Mouse (Mus musculus) MEL (cell line): ENCODE data around the gene Pck2. TPM values are rescaled to one million over a fixed set of nuclear protein-coding genes. Genes with fewer than 3 reads are reported as not detected.

Source experiments
- DNase-seq: peaks from one replicate; pipeline ENCODE4 v3.0.0; 2011; ENCODE audit warnings: low read depth, low spot score
- H3K27ac ChIP-seq: 2 replicates; pipeline ENCODE4 v1.5.1; 2012; ENCODE audit warnings: low read depth, mild to moderate bottlenecking, control low read depth, low read length, moderate library complexity; ENCODE audit not compliant: control insufficient read depth
- H3K27me3 ChIP-seq, 2 experiments: fragments of 150-350 bp in 1 of 2; sonication (generic) in 1 of 2; 2 replicates each; pipeline ENCODE4 v1.6.1; 2012; ENCODE audit warnings: low read length in 2 of 2, mild to moderate bottlenecking in 2 of 2, improper control_type of control experiment in 1 of 2, moderate library complexity in 1 of 2; ENCODE audit not compliant: insufficient read depth in 2 of 2, control insufficient read depth in 1 of 2
- H3K36me3 ChIP-seq, 2 experiments: 2 replicates each; pipeline ENCODE4 v1.6.1; 2012 to 2014; ENCODE audit warnings: low read length in 2 of 2, improper control_type of control experiment in 1 of 2, inconsistent platforms in 1 of 2, mild to moderate bottlenecking in 1 of 2; ENCODE audit not compliant: insufficient read depth in 2 of 2, control insufficient read depth in 1 of 2
- H3K4me1 ChIP-seq, 2 experiments: fragments of 150-350 bp in 1 of 2; sonication (generic) in 1 of 2; 2 replicates each; pipeline ENCODE4 v1.6.1; 2012; ENCODE audit warnings: low read length in 2 of 2, improper control_type of control experiment in 1 of 2, mild to moderate bottlenecking in 1 of 2; ENCODE audit not compliant: insufficient read depth in 2 of 2, control insufficient read depth in 1 of 2
- H3K4me3 ChIP-seq, 2 experiments: fragments of 150-350 bp in 1 of 2; sonication (generic) in 1 of 2; 2 replicates each; pipeline ENCODE4 v1.5.1; 2012; ENCODE audit warnings: low read depth in 2 of 2, low read length in 2 of 2, mild to moderate bottlenecking in 2 of 2, moderate library complexity in 2 of 2, control low read depth in 1 of 2, improper control_type of control experiment in 1 of 2; ENCODE audit not compliant: control insufficient read depth in 1 of 2, insufficient read depth in 1 of 2
- H3K79me2 ChIP-seq: 2 replicates; pipeline ENCODE4 v1.6.1; 2012; ENCODE audit warnings: mild to moderate bottlenecking, low read length, moderate library complexity; ENCODE audit not compliant: control insufficient read depth, poor library complexity, insufficient read depth
- H3K9ac ChIP-seq: 2 replicates; pipeline ENCODE4 v1.6.1; 2012; ENCODE audit warnings: low read depth, mild to moderate bottlenecking, control low read depth, low read length, moderate library complexity; ENCODE audit not compliant: control insufficient read depth, poor library complexity, severe bottlenecking
- H3K9me3 ChIP-seq: fragments of 150-350 bp; sonication (generic); replicated peaks from 2 replicates; pipeline ENCODE4 v1.6.1; 2012; ENCODE audit warnings: mild to moderate bottlenecking, low read length, improper control_type of control experiment, moderate library complexity; ENCODE audit not compliant: insufficient read depth
- BHLHE40 ChIP-seq: IDR thresholded peaks from 2 replicates; pipeline ENCODE4 v1.6.1; 2012; ENCODE audit warnings: low read depth, mild to moderate bottlenecking, inconsistent platforms, low read length, improper control_type of control experiment, borderline replicate concordance
- CHD2 ChIP-seq: IDR thresholded peaks from 2 replicates; pipeline ENCODE4 v1.6.1; 2011; ENCODE audit warnings: low read length, improper control_type of control experiment
- EP300 ChIP-seq, 2 experiments: IDR thresholded peaks; 2 replicates each; pipeline ENCODE4 v1.6.1; 2011; ENCODE audit warnings: improper control_type of control experiment in 2 of 2, low read length in 2 of 2, low read depth in 1 of 2, mild to moderate bottlenecking in 1 of 2
- ETS1 ChIP-seq: IDR thresholded peaks from 2 replicates; pipeline ENCODE4 v1.6.1; 2012; ENCODE audit warnings: low read depth, mild to moderate bottlenecking, inconsistent platforms, low read length, improper control_type of control experiment, moderate library complexity
- GATA1 ChIP-seq: IDR thresholded peaks from 2 replicates; pipeline ENCODE4 v1.6.1; 2011; ENCODE audit warnings: low read depth, low read length, improper control_type of control experiment
- HCFC1 ChIP-seq: IDR thresholded peaks from 2 replicates; pipeline ENCODE4 v1.6.1; 2012; ENCODE audit warnings: low read depth, mild to moderate bottlenecking, inconsistent platforms, low read length, improper control_type of control experiment, moderate library complexity
- MEF2A ChIP-seq: IDR thresholded peaks from 2 replicates; pipeline ENCODE4 v1.6.1; 2014; ENCODE audit warnings: low read depth, mild to moderate bottlenecking, inconsistent platforms, low read length, improper control_type of control experiment; ENCODE audit not compliant: poor library complexity, insufficient replicate concordance, severe bottlenecking; ENCODE audit errors: extremely low read depth
- MXI1 ChIP-seq: IDR thresholded peaks from 2 replicates; pipeline ENCODE4 v1.6.1; 2011; ENCODE audit warnings: mild to moderate bottlenecking, low read depth, low read length, improper control_type of control experiment
- MYC ChIP-seq: IDR thresholded peaks from 2 replicates; pipeline ENCODE4 v1.6.1; 2011; ENCODE audit warnings: low read depth, mild to moderate bottlenecking, low read length, improper control_type of control experiment, moderate library complexity
- POLR2A ChIP-seq, 2 experiments: IDR thresholded peaks; 2 replicates each; pipeline ENCODE4 v1.6.1; 2011 to 2012; ENCODE audit warnings: low read length in 2 of 2, mild to moderate bottlenecking in 2 of 2, control low read depth in 1 of 2, improper control_type of control experiment in 1 of 2, low read depth in 1 of 2, moderate library complexity in 1 of 2; ENCODE audit not compliant: control insufficient read depth in 1 of 2, insufficient read depth in 1 of 2, poor library complexity in 1 of 2
- RAD21 ChIP-seq: IDR thresholded peaks from 2 replicates; pipeline ENCODE4 v1.6.1; 2011; ENCODE audit warnings: mild to moderate bottlenecking, low read depth, low read length, improper control_type of control experiment
- RCOR1 ChIP-seq: IDR thresholded peaks from 2 replicates; pipeline ENCODE4 v1.6.1; 2012; ENCODE audit warnings: low read depth, mild to moderate bottlenecking, inconsistent platforms, low read length, improper control_type of control experiment
- TBP ChIP-seq: IDR thresholded peaks from 2 replicates; pipeline ENCODE4 v1.8.0; 2011; ENCODE audit warnings: low read depth, low read length, improper control_type of control experiment
- USF2 ChIP-seq, 2 experiments: IDR thresholded peaks; 2 replicates each; pipeline ENCODE4 v1.6.1; 2011 to 2012; ENCODE audit warnings: improper control_type of control experiment in 2 of 2, low read length in 2 of 2, borderline replicate concordance in 1 of 2, inconsistent platforms in 1 of 2, low read depth in 1 of 2, mild to moderate bottlenecking in 1 of 2; ENCODE audit not compliant: insufficient read depth in 1 of 2
- ZNF384 ChIP-seq: IDR thresholded peaks from 2 replicates; pipeline ENCODE4 v1.6.1; 2012; ENCODE audit warnings: low read depth, mild to moderate bottlenecking, inconsistent platforms, low read length, improper control_type of control experiment
- polyA plus RNA-seq, 2 experiments: library from polyadenylated mRNA; stranded (reverse) in 1 of 2; unstranded in 1 of 2; fragments of >175 nt in 1 of 2; fragments of >200 nt in 1 of 2; gene quantifications; 2 replicates each; pipeline versions ENCODE4 v1.2.1 to v1.2.4; 2012; ENCODE audit warnings: low replicate concordance in 2 of 2, low read depth in 1 of 2; ENCODE audit not compliant: insufficient read length in 2 of 2, insufficient read depth in 1 of 2, missing spikeins in 1 of 2
- total RNA-seq: library from RNA; depleted of rRNA; stranded (reverse); fragments of 300-350 nt; gene quantifications from 2 replicates; pipeline ENCODE4 v1.2.3, GENCODE M21; 2012

Gene Pck2
- total and polyA plus RNA-seq, 3 experiments: 17.0 to 103 (median 63.7) TPM

- no peaks in the 10 kb centered on the region for H3K9me3 ChIP-seq
- no peak overlapping the region for H3K9ac ChIP-seq
- H3K36me3 ChIP-seq: peaks cover 1 to 32% of the 10 kb centered on the region in 2 experiments; a peak in 3 of 4 replicates
- H3K27me3 ChIP-seq: no peaks in the 10 kb centered on the region
- DNase-seq: no peak
- TF ChIP-seq CHD2 (no peak), RAD21 (no peak), POLR2A (IDR thresholded peaks at IDR 0.05; ENCODE audit: control insufficient read depth in 1 of 2, insufficient read depth in 1 of 2, low read depth in 1 of 2, low read length in 2 of 2, poor library complexity in 1 of 2) (no peak), EP300 (IDR thresholded peaks at IDR 0.05; ENCODE audit: low read depth in 1 of 2, low read length in 2 of 2) (no peak), HCFC1 (no peak), ETS1 (no peak), ZNF384 (peak; percentile 83), RCOR1 (peak; percentile 72)
- no peak overlapping the region for H3K27ac ChIP-seq
- no peaks in the 10 kb centered on the region; the same call in none of the 2 replicates for H3K79me2 ChIP-seq
- H3K4me3 ChIP-seq: no peak overlapping the region
- H3K4me1 ChIP-seq: peaks cover 7 to 25% of the 10 kb centered on the region in 2 experiments; a peak in 3 of 4 replicates
These were observed 14.6 kb downstream of the Pck2 start for GRCm38 (mm10) chr14:55554635-55555034.

DNA sequence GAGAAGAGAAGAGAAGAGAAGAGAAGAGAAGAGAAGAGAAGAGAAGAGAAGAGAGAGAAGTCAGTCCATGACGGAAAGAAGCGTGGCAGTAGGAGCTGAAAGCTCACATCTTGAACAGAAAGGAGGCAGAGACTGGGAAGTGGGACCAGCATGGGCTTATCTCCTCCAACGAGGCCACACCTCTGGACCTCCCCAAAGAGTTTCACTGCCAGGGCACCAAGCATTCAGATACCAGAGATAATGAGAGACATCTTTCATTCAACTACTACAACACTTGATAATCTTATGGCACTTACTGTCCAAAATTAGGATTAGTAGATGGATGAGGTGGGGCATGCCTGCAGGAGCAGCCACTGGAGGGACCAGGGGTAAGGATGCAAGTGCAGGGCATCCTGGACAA, 15.7 kb downstream of the Pck2 start:
- no peak for TF ChIP-seq BHLHE40
- 0 out of 2 replicates have a peak, but pooled peaks have one; percentile 2 for TF ChIP-seq HCFC1
- TF ChIP-seq MYC: no peak
- no peak for TF ChIP-seq TBP
- no peak for TF ChIP-seq MEF2A
- 0 out of 2 replicates have a peak, but pooled peaks have one; percentile 19 for TF ChIP-seq ETS1
- no peak for TF ChIP-seq USF2 (IDR thresholded peaks at IDR 0.05; ENCODE audit: borderline replicate concordance in 1 of 2, insufficient read depth in 1 of 2, low read depth in 1 of 2, low read length in 2 of 2)
- TF ChIP-seq GATA1: peak; percentile 52
- TF ChIP-seq MXI1: 0 out of 2 replicates have a peak, but pooled peaks have one; percentile 33
- H3K27me3 ChIP-seq: no peaks in the 10 kb centered on the region
- H3K4me3 ChIP-seq: no peak overlapping the region
- no peak overlapping the region for H3K9ac ChIP-seq
- peaks cover 7 to 25% of the 10 kb centered on the region in 2 experiments; a peak in 3 of 4 replicates for H3K4me1 ChIP-seq
- H3K36me3 ChIP-seq: peaks cover 0 to 32% of the 10 kb centered on the region in 2 experiments; a peak in 2 of 4 replicates
- peak; percentile 56 for DNase-seq
- no peak overlapping the region for H3K27ac ChIP-seq
- H3K79me2 ChIP-seq: no peaks in the 10 kb centered on the region; the same call in none of the 2 replicates
- H3K9me3 ChIP-seq: no peaks in the 10 kb centered on the region
